Mouse (Mus musculus) embryonic facial prominence, embryonic 13.5 days (tissue): ENCODE data around the gene Stil. TPM values are rescaled to one million over a fixed set of nuclear protein-coding genes. Genes with fewer than 3 reads are reported as not detected.
A peak's percentile ranks its signal among the peaks of the same experiment; 100 is the strongest.

Source experiments
- ATAC-seq: fragments of 200-750 bp; cut with Nextera tagmentation; 2 replicates; pipeline ENCODE4 v1.8.0; 2017; ENCODE audit warnings: low read depth; ENCODE audit not compliant: insufficient number of reproducible peaks, insufficient read depth, low FRiP score, low TSS enrichment
- H3K27ac ChIP-seq: fragments of 300-500 bp; sonication (generic); 2 replicates; pipeline ENCODE4 v1.5.1; 2015; ENCODE audit warnings: moderate library complexity, mild to moderate bottlenecking, inconsistent platforms
- H3K27me3 ChIP-seq: fragments of 300-500 bp; sonication (generic); 2 replicates; pipeline ENCODE4 v1.6.1; 2015; ENCODE audit warnings: mild to moderate bottlenecking, inconsistent platforms
- H3K36me3 ChIP-seq: fragments of 300-500 bp; sonication (generic); 2 replicates; pipeline ENCODE4 v1.6.1; 2015; ENCODE audit warnings: mild to moderate bottlenecking, inconsistent platforms
- H3K4me1 ChIP-seq: fragments of 300-500 bp; sonication (generic); 2 replicates; pipeline ENCODE4 v1.6.1; 2015; ENCODE audit warnings: inconsistent platforms
- H3K4me2 ChIP-seq: fragments of 300-500 bp; sonication (generic); 2 replicates; pipeline ENCODE4 v1.6.1; 2015; ENCODE audit warnings: moderate library complexity, mild to moderate bottlenecking, inconsistent platforms
- H3K4me3 ChIP-seq: fragments of 300-500 bp; sonication (generic); 2 replicates; pipeline ENCODE4 v1.5.1; 2015; ENCODE audit warnings: mild to moderate bottlenecking, inconsistent platforms
- H3K9ac ChIP-seq: fragments of 300-500 bp; sonication (generic); 2 replicates; pipeline ENCODE4 v1.6.1; 2015; ENCODE audit warnings: mild to moderate bottlenecking, inconsistent platforms
- H3K9me3 ChIP-seq: fragments of 300-500 bp; sonication (generic); 2 replicates; pipeline ENCODE4 v1.6.1; 2016; ENCODE audit warnings: inconsistent platforms
- WGBS: fragments of 180-500 bp; shearing (Covaris S2); methylation state at CpG from one replicate; pipeline ENCODE4 v1.1.7; 2015; ENCODE audit warnings: mixed read lengths; 5-methylcytosine and 5-hydroxymethylcytosine counted together
- polyA plus RNA-seq: library from polyadenylated mRNA; unstranded; fragments of >200 nt; fragmentation: Nextera tagmentation; extraction: Ambion mirVana; gene quantifications from 2 replicates; pipeline ENCODE4 v1.2.1, GENCODE M21; 2015

Gene Stil
- polyA plus RNA-seq, 1 experiment from 2014 or later, result 12.5 TPM

DNA sequence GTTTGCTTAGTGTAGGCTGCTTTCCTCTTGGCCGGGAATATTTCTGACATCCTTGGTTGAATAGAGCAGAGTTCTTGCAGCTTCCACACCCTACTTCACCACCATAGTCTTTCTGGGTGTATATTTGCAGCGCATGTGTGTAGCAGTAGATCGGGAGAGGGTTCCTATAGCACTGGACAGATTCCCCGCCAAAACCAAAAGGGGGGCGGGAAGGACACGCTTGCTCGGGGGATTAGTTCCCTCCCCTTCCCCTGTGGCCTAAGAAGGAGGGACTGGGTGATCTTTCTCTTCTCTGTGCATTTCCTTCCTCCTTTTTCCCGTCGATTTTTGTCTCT is 62.5 kb downstream of the Stil start:
- H3K9me3 ChIP-seq, result no peaks in the 10 kb centered on the region
- no peak overlapping the region for H3K27ac ChIP-seq
- peak overlapping the region; percentile 64 for H3K9ac ChIP-seq
- peaks cover 10% of the 10 kb centered on the region for H3K4me1 ChIP-seq
- H3K4me3 ChIP-seq, result peak overlapping the region; percentile 57
- under 1% methylated on average over 9 of the region's 9 CpGs for WGBS
- H3K27me3 ChIP-seq, result peaks cover 97% of the 10 kb centered on the region
- no peaks in the 10 kb centered on the region for H3K36me3 ChIP-seq
- ATAC-seq, result no peak
- H3K4me2 ChIP-seq, result peak overlapping the region; percentile 98

GRCm38 (mm10) chr4:115062875-115063517 is 63.0 kb downstream of the Stil start:
- Histone ChIP-seq H3K9me3 (no peaks in the 10 kb centered on the region), H3K4me1 (peaks cover 10% of the 10 kb centered on the region), H3K27ac (no peak overlapping the region), H3K36me3 (no peaks in the 10 kb centered on the region), H3K4me3 (peak overlapping the region; percentile 57), H3K27me3 (peaks cover 96% of the 10 kb centered on the region), H3K9ac (peak overlapping the region; percentile 64), H3K4me2 (peak overlapping the region; percentile 98)
- under 1% methylated on average over 47 of the region's 58 CpGs for WGBS
- ATAC-seq, result peak; percentile 80

DNA sequence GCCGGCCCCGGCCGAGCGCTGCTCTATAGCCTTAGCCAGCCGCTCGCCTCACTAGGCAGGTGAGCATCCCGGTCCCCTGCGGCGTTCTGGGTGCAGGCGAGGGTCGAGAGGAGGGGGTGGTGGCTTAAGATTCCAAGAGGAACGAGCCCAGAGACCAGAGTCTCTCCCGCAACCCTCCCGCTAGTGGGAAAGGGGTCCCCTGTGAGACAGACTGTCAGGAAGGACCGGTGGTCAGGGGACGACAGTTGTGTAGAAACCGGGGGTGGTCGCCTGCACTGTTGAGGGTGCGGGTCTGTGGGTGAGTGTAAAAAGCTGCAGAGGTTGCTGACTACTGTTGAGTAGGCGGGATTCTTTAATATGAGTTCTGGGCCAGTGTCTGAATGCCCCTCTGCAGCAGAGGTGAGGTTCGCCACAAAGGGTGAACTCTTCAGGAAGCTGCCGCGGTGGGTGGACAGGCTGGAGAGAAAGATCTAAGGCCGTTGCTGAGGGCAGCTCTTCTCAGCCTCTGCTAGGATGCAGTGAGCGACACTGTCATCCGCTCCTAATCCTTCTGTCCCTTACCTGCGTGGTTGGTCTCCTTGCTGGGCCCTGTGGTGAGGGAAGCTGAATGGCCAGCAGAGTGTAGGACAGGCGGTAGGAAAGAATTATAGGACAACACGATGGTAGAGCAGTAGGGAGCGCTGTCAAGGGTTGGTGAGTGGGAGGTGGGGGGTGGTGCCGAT is 63.7 kb downstream of the Stil start:
- no peaks in the 10 kb centered on the region for H3K36me3 ChIP-seq
- no peaks in the 10 kb centered on the region for H3K9me3 ChIP-seq
- WGBS, result 4% methylated on average over 30 of the region's 31 CpGs
- H3K27ac ChIP-seq, result no peak overlapping the region
- H3K9ac ChIP-seq, result peak overlapping the region; percentile 64
- no peak for ATAC-seq
- peak overlapping the region; percentile 57 for H3K4me3 ChIP-seq
- peaks cover 10% of the 10 kb centered on the region for H3K4me1 ChIP-seq
- H3K27me3 ChIP-seq, result peaks cover 96% of the 10 kb centered on the region
- peak overlapping the region; percentile 98 for H3K4me2 ChIP-seq

- Histone ChIP-seq H3K4me3 (no peak overlapping the region), H3K4me2 (no peak overlapping the region), H3K9ac (no peak overlapping the region), H3K27ac (no peak overlapping the region), H3K4me1 (no peaks in the 10 kb centered on the region), H3K36me3 (no peaks in the 10 kb centered on the region), H3K9me3 (no peaks in the 10 kb centered on the region), H3K27me3 (peaks cover 27% of the 10 kb centered on the region)
- no peak for ATAC-seq
- 31% methylated on average over 1 of the region's 1 CpGs for WGBS
Measured at GRCm38 (mm10) chr4:115071668-115072067, 71.7 kb downstream of the Stil start.

DNA sequence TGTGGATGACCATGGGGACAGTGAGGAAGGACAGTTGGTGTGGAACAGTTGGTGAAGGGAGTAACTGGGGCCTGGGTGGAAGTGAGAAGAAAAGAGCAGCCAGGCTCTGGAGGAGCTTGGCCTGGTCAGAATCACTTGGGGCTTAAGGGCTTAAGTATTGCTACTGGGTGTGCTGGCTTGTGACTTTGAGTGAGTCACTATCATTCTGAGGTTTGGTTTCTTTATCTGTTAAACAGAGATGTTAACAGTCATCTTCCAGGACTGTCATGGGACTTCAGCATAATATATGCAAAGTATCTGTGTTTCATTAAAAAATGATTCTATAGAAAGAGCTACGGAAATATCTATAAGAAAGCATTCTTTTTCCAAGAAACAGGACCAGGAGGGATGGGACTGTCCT is 74.8 kb downstream of the Stil start:
- H3K9me3 ChIP-seq, result no peaks in the 10 kb centered on the region
- no peak for ATAC-seq
- no peaks in the 10 kb centered on the region for H3K36me3 ChIP-seq

DNA sequence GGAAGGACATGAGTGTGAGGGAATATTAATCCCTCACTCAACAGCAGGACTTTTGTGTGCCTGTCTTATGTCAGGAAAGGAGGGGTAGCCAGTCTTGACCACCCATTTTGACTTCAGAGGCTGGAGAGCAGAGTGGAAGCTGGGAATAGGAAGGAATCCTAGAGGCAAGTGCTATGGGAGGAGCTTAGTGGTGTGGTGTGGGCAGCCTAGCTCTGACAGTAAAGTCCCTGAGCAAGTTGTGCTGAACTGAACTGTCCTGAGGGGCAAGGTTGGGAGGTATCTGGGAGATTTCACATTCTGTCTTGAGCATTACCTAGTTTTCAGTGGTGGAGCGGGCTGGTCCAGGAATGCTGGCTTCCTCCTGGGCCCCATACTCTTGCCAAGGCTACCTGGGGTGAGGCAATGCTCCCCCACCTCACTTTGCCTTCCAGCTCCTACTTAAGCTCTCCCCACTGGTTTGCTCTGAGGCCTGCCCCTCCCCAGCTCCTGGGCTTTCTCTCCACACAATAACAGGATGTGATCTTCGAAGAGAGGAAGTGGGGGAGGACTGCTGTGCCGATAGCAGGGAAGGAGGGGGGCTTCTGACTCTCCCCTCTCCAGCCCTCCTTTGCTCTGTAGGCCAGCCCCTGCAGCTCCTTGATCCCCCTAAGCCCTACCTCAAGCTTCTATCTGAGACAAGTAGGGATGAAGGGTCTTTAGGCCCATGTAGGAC is 75.4 kb downstream of the Stil start:
- no peak overlapping the region for H3K4me2 ChIP-seq
- no peaks in the 10 kb centered on the region for H3K36me3 ChIP-seq
- no peak overlapping the region for H3K4me3 ChIP-seq
- ATAC-seq, result no peak
- H3K4me1 ChIP-seq, result no peaks in the 10 kb centered on the region
- no peak overlapping the region for H3K9ac ChIP-seq
- no peaks in the 10 kb centered on the region for H3K9me3 ChIP-seq
- no peaks in the 10 kb centered on the region for H3K27me3 ChIP-seq
- 46% methylated on average over 3 of the region's 3 CpGs for WGBS
- no peak overlapping the region for H3K27ac ChIP-seq

More for the DNA sequence above, 74.8 kb downstream of the Stil start:
- H3K4me2 ChIP-seq, result no peak overlapping the region
- H3K27ac ChIP-seq, result no peak overlapping the region
- 76% methylated on average over 1 of the region's 1 CpGs for WGBS
- no peaks in the 10 kb centered on the region for H3K4me1 ChIP-seq
- H3K4me3 ChIP-seq, result no peak overlapping the region
- H3K27me3 ChIP-seq, result no peaks in the 10 kb centered on the region
- H3K9ac ChIP-seq, result no peak overlapping the region

- Histone ChIP-seq H3K9me3 (no peaks in the 10 kb centered on the region), H3K9ac (peak overlapping the region; percentile 21; the same call in 1 of the 2 replicates), H3K27ac (no peak overlapping the region), H3K4me1 (no peaks in the 10 kb centered on the region), H3K4me2 (no peak overlapping the region), H3K27me3 (peaks cover 6% of the 10 kb centered on the region; the same call in 1 of the 2 replicates), H3K4me3 (no peak overlapping the region), H3K36me3 (no peaks in the 10 kb centered on the region)
- peak; percentile 15; the same call in 1 of the 2 replicates for ATAC-seq
- WGBS, result 18% methylated on average over 10 of the region's 10 CpGs
Measured at GRCm38 (mm10) chr4:115078892-115079820, 79.2 kb downstream of the Stil start.

DNA sequence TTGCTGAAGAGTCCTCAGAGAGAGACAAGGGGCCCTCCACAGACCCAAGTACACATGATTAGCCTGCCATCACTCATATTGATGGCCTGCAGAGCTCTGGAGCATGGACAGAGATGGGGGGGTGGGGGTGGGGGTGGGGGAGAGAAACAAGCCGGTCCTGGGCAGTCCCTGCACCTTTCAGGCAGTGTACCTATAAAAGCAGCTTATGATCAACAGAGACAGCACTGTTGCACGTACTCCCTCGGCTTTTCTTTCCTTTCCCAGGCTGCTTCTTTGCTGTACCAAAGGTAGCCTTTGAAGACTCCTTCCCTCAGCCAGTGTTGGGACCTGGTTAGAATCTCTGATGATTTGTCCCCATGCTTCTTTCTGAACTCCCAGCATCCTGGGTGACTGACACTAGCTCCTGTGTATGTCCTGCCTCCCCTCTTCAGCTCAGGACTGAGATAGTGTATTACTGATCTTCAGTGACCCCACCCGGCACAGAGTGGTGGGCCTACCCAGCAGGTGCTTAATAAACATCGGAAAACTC is 79.9 kb downstream of the Stil start:
- no peaks in the 10 kb centered on the region for H3K36me3 ChIP-seq
- H3K9me3 ChIP-seq, result no peaks in the 10 kb centered on the region
- H3K27me3 ChIP-seq, result peaks cover 9% of the 10 kb centered on the region; the same call in 1 of the 2 replicates
- no peak overlapping the region for H3K4me3 ChIP-seq
- no peaks in the 10 kb centered on the region for H3K4me1 ChIP-seq
- H3K4me2 ChIP-seq, result no peak overlapping the region
- no peak for ATAC-seq
- H3K27ac ChIP-seq, result no peak overlapping the region
- 20% methylated on average over 5 of the region's 5 CpGs for WGBS
- no peak overlapping the region for H3K9ac ChIP-seq

DNA sequence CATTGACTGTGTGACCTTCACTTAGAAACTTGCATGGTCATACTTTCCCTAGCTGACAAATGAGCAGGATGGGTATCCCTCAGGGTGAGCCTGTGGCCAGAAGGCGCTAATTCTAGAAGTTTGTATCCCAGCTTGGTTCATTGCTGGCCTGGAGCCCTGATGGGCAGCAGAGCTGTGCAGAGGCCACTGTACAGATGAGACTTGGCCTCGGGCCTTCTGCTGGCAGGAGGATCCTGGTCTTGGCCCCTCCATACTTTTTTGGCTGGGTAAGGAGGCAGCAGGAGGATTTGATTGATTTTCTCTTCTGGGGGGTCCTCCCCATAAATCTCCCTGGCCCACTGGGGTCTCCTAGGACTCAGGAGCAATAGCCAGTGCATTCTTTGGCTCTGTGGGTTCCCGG is 83.1 kb downstream of the Stil start:
- no peaks in the 10 kb centered on the region for H3K4me1 ChIP-seq
- no peak overlapping the region for H3K9ac ChIP-seq
- no peaks in the 10 kb centered on the region for H3K36me3 ChIP-seq
- no peak overlapping the region for H3K4me2 ChIP-seq
- no peak overlapping the region for H3K4me3 ChIP-seq
- H3K27me3 ChIP-seq, result peaks cover 22% of the 10 kb centered on the region
- H3K27ac ChIP-seq, result no peak overlapping the region
- no peak for ATAC-seq
- 84% methylated on average over 3 of the region's 3 CpGs for WGBS
- H3K9me3 ChIP-seq, result no peaks in the 10 kb centered on the region

- WGBS, result 17% methylated on average over 6 of the region's 6 CpGs
- H3K9ac ChIP-seq, result no peak overlapping the region
- H3K4me3 ChIP-seq, result no peak overlapping the region
- H3K36me3 ChIP-seq, result no peaks in the 10 kb centered on the region
- H3K27me3 ChIP-seq, result peaks cover 40% of the 10 kb centered on the region
- H3K4me1 ChIP-seq, result no peaks in the 10 kb centered on the region
- no peak overlapping the region for H3K27ac ChIP-seq
- no peak for ATAC-seq
- no peak overlapping the region for H3K4me2 ChIP-seq
- no peaks in the 10 kb centered on the region for H3K9me3 ChIP-seq
Measured at GRCm38 (mm10) chr4:115085522-115086095, 85.7 kb downstream of the Stil start.

DNA sequence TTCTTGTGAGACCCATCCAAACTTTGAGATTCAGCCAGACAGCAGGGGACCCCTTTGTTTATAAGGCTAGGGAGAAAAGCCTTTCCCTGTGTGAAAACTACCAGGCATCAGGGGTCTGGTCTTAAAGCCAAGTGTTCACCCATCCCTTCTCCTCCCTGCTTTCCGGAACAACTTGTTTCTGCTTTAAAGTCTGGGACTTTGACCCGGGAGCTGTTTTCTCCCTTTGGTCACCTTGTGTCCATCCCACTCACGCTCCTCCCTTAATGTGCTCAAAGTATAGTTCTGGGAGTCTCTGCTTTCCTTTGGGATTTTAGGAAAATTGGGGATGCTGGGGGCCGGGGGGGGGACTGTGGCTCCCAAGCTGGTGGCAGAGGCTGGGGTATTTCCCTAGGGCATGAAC is 86.3 kb downstream of the Stil start:
- WGBS, result 64% methylated on average over 4 of the region's 4 CpGs
- Histone ChIP-seq H3K27me3 (peaks cover 40% of the 10 kb centered on the region), H3K36me3 (no peaks in the 10 kb centered on the region), H3K4me3 (no peak overlapping the region), H3K9me3 (no peaks in the 10 kb centered on the region), H3K9ac (no peak overlapping the region), H3K27ac (no peak overlapping the region), H3K4me2 (no peak overlapping the region), H3K4me1 (no peaks in the 10 kb centered on the region)
- ATAC-seq, result no peak
